Mouse (Mus musculus): ENCODE measurements around the gene Maco1.
"Not testable (repeated sequence)": the region's sequence is repeated elsewhere in the genome, so short reads cannot be mapped to it uniquely, and the experiment has no call there.

Maco1 gene

GRCm38 (mm10) chr4:134813406-134814228 is 39.5 kb downstream of the Maco1 start:
- no peak for DNase-seq (ENCODE audit: low spot score)

GRCm38 (mm10) chr4:134804765-134805164 is 48.4 kb downstream of the Maco1 start:
- no peak for DNase-seq (ENCODE audit: low spot score)

- no peak for DNase-seq (ENCODE audit: low spot score)
These were observed 50.4 kb downstream of the Maco1 start for GRCm38 (mm10) chr4:134802765-134803164.

- no peak for DNase-seq (ENCODE audit: low spot score)
These were observed 51.0 kb downstream of the Maco1 start for GRCm38 (mm10) chr4:134802155-134802554.

- DNase-seq (ENCODE audit: low spot score), result no peak
These were observed 52.5 kb downstream of the Maco1 start for GRCm38 (mm10) chr4:134800693-134801092.

- DNase-seq (ENCODE audit: low spot score), result no peak
These were observed 53.0 kb downstream of the Maco1 start for GRCm38 (mm10) chr4:134800098-134800497.

GRCm38 (mm10) chr4:134799272-134799671 is 53.9 kb downstream of the Maco1 start:
- peak; percentile 90 for DNase-seq (ENCODE audit: low spot score)

GRCm38 (mm10) chr4:134798861-134799260 is 54.3 kb downstream of the Maco1 start:
- no peak for DNase-seq (ENCODE audit: low spot score)

GRCm38 (mm10) chr4:134797621-134798020 is 55.5 kb downstream of the Maco1 start:
- no peak for DNase-seq (ENCODE audit: low spot score)

- no peak for DNase-seq (ENCODE audit: low spot score)
These were observed 56.4 kb downstream of the Maco1 start for GRCm38 (mm10) chr4:134796581-134797361.

GRCm38 (mm10) chr4:134795819-134796485 is 57.2 kb downstream of the Maco1 start:
- no peak for DNase-seq (ENCODE audit: low spot score)

- DNase-seq (ENCODE audit: low spot score), result not testable (repeated sequence)
These were observed 58.2 kb downstream of the Maco1 start for GRCm38 (mm10) chr4:134794959-134795358.

GRCm38 (mm10) chr4:134793213-134793956 is 59.8 kb downstream of the Maco1 start:
- DNase-seq (ENCODE audit: low spot score), result peak; percentile 83

- no peak for DNase-seq (ENCODE audit: low spot score)
These were observed 61.4 kb downstream of the Maco1 start for GRCm38 (mm10) chr4:134791731-134792130.

GRCm38 (mm10) chr4:134786946-134787345 is 66.2 kb downstream of the Maco1 start:
- DNase-seq (ENCODE audit: low spot score), result no peak

GRCm38 (mm10) chr4:134784701-134785100 is 68.4 kb downstream of the Maco1 start:
- peak; percentile 77 for DNase-seq (ENCODE audit: low spot score)

GRCm38 (mm10) chr4:134779136-134779934 is 73.8 kb downstream of the Maco1 start:
- peak; percentile 87 for DNase-seq (ENCODE audit: low spot score)

GRCm38 (mm10) chr4:134776246-134776645 is 76.9 kb downstream of the Maco1 start:
- no peak for DNase-seq (ENCODE audit: low spot score)

- DNase-seq (ENCODE audit: low spot score), result no peak
These were observed 77.8 kb downstream of the Maco1 start for GRCm38 (mm10) chr4:134775234-134775944.

- DNase-seq (ENCODE audit: low spot score), result no peak
These were observed 79.0 kb downstream of the Maco1 start for GRCm38 (mm10) chr4:134774126-134774525.

Data from embryo, embryonic 10 days (tissue).